ENCODE assay signal across 12 mouse cellular contexts in genomic region chr2:38661398-38661797, GRCm38 (mm10). TPM values are rescaled to one million over a fixed set of nuclear protein-coding genes. Genes with fewer than 3 reads are reported as not detected.
DNase-seq lines count a peak whose midpoint lies in the region; ATAC-seq and TF ChIP-seq lines count a peak whose summit lies in the region.
"Had no signal": no experiment of that assay in that cellular context is flagged by ENCODE, and none has a peak within 500 bp of the region (broad histone marks: within the 10 kb centered on the region; RNA-seq: fewer than 3 reads in every experiment).

No protein-coding gene starts in this region.

- no peaks in the 10 kb centered on the region for H3K4me1 ChIP-seq in heart, postnatal 0 days (ENCODE audit: control insufficient read depth, insufficient read depth)
- no peaks in the 10 kb centered on the region for H3K4me1 ChIP-seq in midbrain, postnatal 0 days (ENCODE audit: insufficient read depth, low read length)
- peaks cover 5% of the 10 kb centered on the region; the same call in 1 of the 2 replicates for H3K4me1 ChIP-seq in midbrain, embryonic 13.5 days (replicated peaks)
- no peaks in the 10 kb centered on the region for H3K4me1 ChIP-seq in bone marrow, adult 2 months (ENCODE audit: control insufficient read depth, insufficient read depth, low read length)
- H3K4me1 ChIP-seq: kidney, embryonic 15.5 days; limb, embryonic 12.5 days had no signal

- no peak for TF ChIP-seq POLR2A in bone marrow, adult 2 months (IDR thresholded peaks at IDR 0.05; ENCODE audit: borderline replicate concordance, control insufficient read depth, low read depth, low read length)

- no peaks in the 10 kb centered on the region for H3K9me3 ChIP-seq in heart, postnatal 0 days (replicated peaks; ENCODE audit: control insufficient read depth, low read length)
- H3K9me3 ChIP-seq in midbrain, postnatal 0 days (ENCODE audit: low read length): no peaks in the 10 kb centered on the region
- no peaks in the 10 kb centered on the region for H3K9me3 ChIP-seq in midbrain, embryonic 13.5 days
- H3K9me3 ChIP-seq: kidney, embryonic 15.5 days; limb, embryonic 12.5 days had no signal

- DNase-seq in heart, postnatal 0 days (ENCODE audit: low spot score): no peak
- no peak for DNase-seq in heart, postnatal 36 days
- DNase-seq in midbrain, postnatal 0 days (ENCODE audit: low spot score): no peak
- peak; percentile 40 for DNase-seq in thymus, postnatal 14 days
- DNase-seq in urinary bladder, postnatal 36 days (ENCODE audit: low spot score in 2 of 2): no peak
- DNase-seq in adrenal gland, postnatal 14 days: no peak
- DNase-seq: midbrain, embryonic 14.5 days had no signal

- no peak for TF ChIP-seq EP300 in heart, postnatal 0 days (IDR thresholded peaks at IDR 0.05; ENCODE audit: low read depth)

- H3K4me3 ChIP-seq in heart, postnatal 0 days (ENCODE audit: low read depth, low read length): no peak overlapping the region
- no peak overlapping the region for H3K4me3 ChIP-seq in midbrain, postnatal 0 days (ENCODE audit: low read depth, low read length)
- H3K4me3 ChIP-seq in midbrain, embryonic 13.5 days (replicated peaks): no peak overlapping the region
- no peak overlapping the region for H3K4me3 ChIP-seq in bone marrow, adult 2 months (replicated peaks; ENCODE audit: control insufficient read depth, low read depth, low read length)
- H3K4me3 ChIP-seq: kidney, embryonic 15.5 days; limb, embryonic 12.5 days had no signal

- H3K27ac ChIP-seq in heart, postnatal 0 days (ENCODE audit: low read depth): no peak overlapping the region
- no peak overlapping the region for H3K27ac ChIP-seq in midbrain, postnatal 0 days (ENCODE audit: low read depth, low read length)
- no peak overlapping the region for H3K27ac ChIP-seq in midbrain, embryonic 13.5 days
- no peak overlapping the region for H3K27ac ChIP-seq in bone marrow, adult 2 months (ENCODE audit: control insufficient read depth, insufficient read depth, low read depth, low read length, poor library complexity)
- H3K27ac ChIP-seq: kidney, embryonic 15.5 days; limb, embryonic 12.5 days had no signal

- no peak overlapping the region for H3K4me2 ChIP-seq in heart, postnatal 0 days (ENCODE audit: low read depth, low read length)
- no peak overlapping the region for H3K4me2 ChIP-seq in midbrain, postnatal 0 days (ENCODE audit: low read depth, low read length, poor library complexity, severe bottlenecking)
- H3K4me2 ChIP-seq in midbrain, embryonic 13.5 days (replicated peaks): no peak overlapping the region
- H3K4me2 ChIP-seq: kidney, embryonic 15.5 days; limb, embryonic 12.5 days had no signal

- WGBS in heart, postnatal 0 days: 6% methylated on average over 1 of the region's 1 CpGs
- WGBS in midbrain, postnatal 0 days: 2% methylated on average over 1 of the region's 1 CpGs
- 7% methylated on average over 1 of the region's 1 CpGs for WGBS in midbrain, embryonic 13.5 days
- WGBS in bone marrow, adult 2 months: 2% methylated on average over 1 of the region's 1 CpGs

- no peak overlapping the region for H3K9ac ChIP-seq in heart, postnatal 0 days (replicated peaks; ENCODE audit: low read depth, low read length)
- H3K9ac ChIP-seq in midbrain, postnatal 0 days (replicated peaks; ENCODE audit: low read length, poor library complexity, severe bottlenecking): no peak overlapping the region
- H3K9ac ChIP-seq in midbrain, embryonic 13.5 days (replicated peaks): no peak overlapping the region
- H3K9ac ChIP-seq: kidney, embryonic 15.5 days; limb, embryonic 12.5 days had no signal

- no peak for ATAC-seq in heart, postnatal 0 days (ENCODE audit: insufficient read depth, low read depth)
- ATAC-seq in midbrain, postnatal 0 days (ENCODE audit: low FRiP score): no peak
- ATAC-seq in midbrain, embryonic 13.5 days: no peak

- intact Hi-C loops in heart, postnatal 36 days (cut with DNase I): no loop called here

- TF ChIP-seq CTCF in heart, postnatal 0 days (IDR thresholded peaks at IDR 0.05; ENCODE audit: low read depth): peak; percentile 31
- peak; percentile 57 for TF ChIP-seq CTCF in midbrain, postnatal 0 days (IDR thresholded peaks at IDR 0.05)
- TF ChIP-seq CTCF in bone marrow, adult 2 months (IDR thresholded peaks at IDR 0.05; ENCODE audit: control insufficient read depth, insufficient read depth, low read length): peak; percentile 21; the same call in 1 of the 2 replicates

- H3K27me3 ChIP-seq in heart, postnatal 0 days (ENCODE audit: control insufficient read depth, insufficient read depth, low read length): 0 out of 2 replicates have a peak, but pooled peaks cover 8% of the 10 kb centered on the region
- H3K27me3 ChIP-seq in midbrain, postnatal 0 days (ENCODE audit: insufficient read depth, low read length): no peaks in the 10 kb centered on the region
- H3K27me3 ChIP-seq in midbrain, embryonic 13.5 days: peaks cover 15% of the 10 kb centered on the region
- H3K27me3 ChIP-seq: limb, embryonic 12.5 days had no signal

- H3K36me3 ChIP-seq in heart, postnatal 0 days (replicated peaks; ENCODE audit: control insufficient read depth, insufficient read depth, low read length): no peaks in the 10 kb centered on the region
- no peaks in the 10 kb centered on the region for H3K36me3 ChIP-seq in midbrain, postnatal 0 days (ENCODE audit: insufficient read depth, low read length)
- H3K36me3 ChIP-seq in midbrain, embryonic 13.5 days: no peaks in the 10 kb centered on the region
- H3K36me3 ChIP-seq: kidney, embryonic 15.5 days; limb, embryonic 12.5 days had no signal

RNA-seq across cellular contexts. Expression of gene Psmb7, which starts 17.5 kb away (rescaled TPM):
- 220 and 239 TPM in 2 replicates for total RNA-seq in heart, postnatal 0 days (2014; rRNA removed; ENCODE audit: low replicate concordance)
- polyA plus RNA-seq in heart, postnatal 0 days (2015; fragmentation: Nextera tagmentation; extraction: Ambion mirVana): 241 and 243 TPM in 2 replicates
- total RNA-seq in heart, postnatal 36 days (2021): 100 to 1,000 TPM; 262 to 263 TPM
- 218 and 239 TPM in 2 replicates for total RNA-seq in midbrain, postnatal 0 days (2014; rRNA removed)
- 282 and 287 TPM in 2 replicates for polyA plus RNA-seq in midbrain, postnatal 0 days (2015; fragmentation: Nextera tagmentation; extraction: Ambion mirVana)
- polyA plus RNA-seq in midbrain, embryonic 13.5 days (2015; fragmentation: Nextera tagmentation; extraction: Ambion mirVana): 310 and 330 TPM in 2 replicates
- polyA plus RNA-seq in bone marrow, adult 2 months (2011; ENCODE audit: insufficient read depth, insufficient read length, low replicate concordance, missing spikeins): 46.5 and 82.9 TPM in 2 replicates
- total RNA-seq in adrenal gland, postnatal 14 days (2021): 261 and 270 TPM in 2 replicates

RNA-seq across cellular contexts. Expression of gene Nr5a1, which starts 52.9 kb away (rescaled TPM):
- total RNA-seq in heart, postnatal 0 days (2014; rRNA removed; ENCODE audit: low replicate concordance): not detected in 2 replicates
- polyA plus RNA-seq in heart, postnatal 0 days (2015; fragmentation: Nextera tagmentation; extraction: Ambion mirVana): not detected in 2 replicates
- total RNA-seq in heart, postnatal 36 days (2021): not detected
- 0.11 and 0.61 TPM in 2 replicates for total RNA-seq in midbrain, postnatal 0 days (2014; rRNA removed)
- 1.2 and 2.1 TPM in 2 replicates for polyA plus RNA-seq in midbrain, postnatal 0 days (2015; fragmentation: Nextera tagmentation; extraction: Ambion mirVana)
- 0.77 and 1.3 TPM in 2 replicates for polyA plus RNA-seq in midbrain, embryonic 13.5 days (2015; fragmentation: Nextera tagmentation; extraction: Ambion mirVana)
- not detected in 2 replicates for polyA plus RNA-seq in bone marrow, adult 2 months (2011; ENCODE audit: insufficient read depth, insufficient read length, low replicate concordance, missing spikeins)
- 372 and 416 TPM in 2 replicates for total RNA-seq in adrenal gland, postnatal 14 days (2021)
- polyA plus RNA-seq: heart, embryonic 14.5 days; midbrain, embryonic 14.5 days had no signal

Comparison
In these comparisons a context has a peak if more than half of its experiments do, and no peak if none do; other contexts are left out.
1. RNA of gene Nr5a1, which starts 52.9 kb away (total RNA-seq): 372 to 416 TPM in adrenal gland, postnatal 14 days; 0.11 to 0.61 TPM in midbrain, postnatal 0 days, not detected in heart, postnatal 36 days and not detected in heart, postnatal 0 days; every median in the first group is over 100 times any median in the second.
2. Peak in every context shown above with its lines, with median percentiles within 50 percentile points of each other: CTCF ChIP-seq.